Mouse (Mus musculus): ENCODE results near the gene Otop1. TPM values are rescaled to one million over a fixed set of nuclear protein-coding genes. Genes with fewer than 3 reads are reported as not detected.

Otop1 gene
- total and polyA plus RNA-seq, 2 experiments = not detected

DNA sequence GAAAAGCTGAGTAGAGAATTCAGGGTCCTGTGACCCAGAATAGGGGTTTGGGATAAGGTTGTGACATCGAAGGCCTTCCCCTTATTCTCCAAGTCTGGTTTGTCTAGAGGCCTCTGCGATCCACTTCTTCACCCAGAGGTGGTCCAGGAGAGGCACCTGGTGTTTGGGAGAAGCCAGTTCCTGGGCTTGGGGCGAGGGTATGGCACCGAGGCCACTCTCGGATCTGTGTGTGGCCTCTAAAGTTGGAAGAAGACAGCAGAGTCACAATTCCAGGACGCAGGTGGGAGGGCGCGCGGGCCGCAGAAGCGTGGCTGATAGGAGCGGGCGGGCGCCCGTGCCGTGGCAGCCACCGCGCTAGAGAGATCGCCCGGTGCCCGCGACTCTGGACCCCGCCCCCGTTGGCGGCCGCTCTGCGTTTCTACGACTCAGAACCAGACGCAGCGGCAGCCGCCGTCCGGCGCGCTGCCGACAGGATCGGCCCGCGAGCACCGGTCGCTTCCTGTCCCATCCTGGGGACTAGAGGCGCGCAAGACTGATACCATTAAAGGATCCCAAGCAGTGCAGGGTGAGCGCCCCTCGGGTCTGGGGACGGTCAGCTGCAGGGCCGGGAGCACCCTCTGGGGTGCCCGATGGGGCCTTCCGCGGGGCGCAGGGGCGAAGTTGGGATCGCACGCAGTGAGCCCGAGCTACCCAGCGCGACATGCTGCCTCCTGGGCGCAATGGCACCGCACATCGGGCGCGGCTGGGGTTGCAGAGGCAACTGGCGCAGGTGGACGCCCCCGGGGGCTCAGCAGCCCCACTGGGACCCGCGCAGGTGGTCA, 43.4 kb downstream of the Otop1 start, which contains the start of gene Drd5:
Gene Drd5 (plus strand): TSS at position 402 of the 821 bp plus-strand sequence.
- no peaks in the 10 kb centered on the region for H3K36me3 ChIP-seq (ENCODE audit: control insufficient read depth, insufficient read depth, low read length)
- H3K27me3 ChIP-seq (ENCODE audit: control insufficient read depth, insufficient read depth, low read length) = peaks cover 4% of the 10 kb centered on the region; the same call in 1 of the 2 replicates

DNA sequence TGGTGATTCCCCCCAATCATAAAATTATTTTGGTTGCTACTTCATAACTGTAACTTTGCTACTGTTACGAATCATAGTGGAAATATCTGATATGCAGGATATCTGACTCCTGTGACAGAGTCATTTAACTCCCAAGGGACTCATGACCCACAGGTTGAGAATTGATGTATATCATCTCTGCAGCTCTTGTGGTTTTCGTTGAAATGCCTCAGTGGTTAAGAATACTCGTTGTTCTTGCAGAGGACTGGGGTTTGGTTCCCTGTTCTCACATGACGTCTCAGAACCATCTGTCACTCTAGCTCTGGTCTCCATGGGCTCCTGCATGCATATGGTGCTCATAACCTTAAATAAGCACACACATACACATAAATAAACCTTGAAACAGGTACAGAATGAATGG, 57.6 kb downstream of the Otop1 start:
- Histone ChIP-seq H3K79me2 (ENCODE audit: control insufficient read depth, insufficient read depth, low read length) (no peaks in the 10 kb centered on the region), H3K27me3 (ENCODE audit: control insufficient read depth, insufficient read depth, low read length) (peaks cover 2% of the 10 kb centered on the region; the same call in 1 of the 2 replicates), H3K9ac (ENCODE audit: low read depth, low read length) (no peak overlapping the region), H3K27ac (replicated peaks; ENCODE audit: insufficient read depth, low read depth, low read length) (no peak overlapping the region), H3K4me3 (ENCODE audit: insufficient read depth, low read depth, low read length) (no peak overlapping the region), H3K4me1 (ENCODE audit: control insufficient read depth, insufficient read depth, low read length) (no peaks in the 10 kb centered on the region), H3K36me3 (ENCODE audit: control insufficient read depth, insufficient read depth, low read length) (no peaks in the 10 kb centered on the region)
- TF ChIP-seq POLR2A (IDR thresholded peaks at IDR 0.05; ENCODE audit: extremely low read depth, insufficient read depth, low read length) (no peak), CTCF (IDR thresholded peaks at IDR 0.05; ENCODE audit: low read depth, low read length) (no peak)
- WGBS = 67% methylated on average over 4 of the region's 4 CpGs
- no peak for DNase-seq (ENCODE audit: extremely low read depth, low read depth, low spot score)

More for the DNA sequence above, 43.4 kb downstream of the Otop1 start, which contains the start of gene Drd5:
- no peak for TF ChIP-seq CTCF (IDR thresholded peaks at IDR 0.05; ENCODE audit: low read depth, low read length)
- no peak for TF ChIP-seq POLR2A (IDR thresholded peaks at IDR 0.05; ENCODE audit: extremely low read depth, insufficient read depth, low read length)
- H3K4me3 ChIP-seq (ENCODE audit: insufficient read depth, low read depth, low read length) = no peak within 1 kb of the TSS
- no peak within 1 kb of the TSS for H3K9ac ChIP-seq (ENCODE audit: low read depth, low read length)
- 3% methylated on average over 67 of the region's 67 CpGs for WGBS
- H3K27ac ChIP-seq (replicated peaks; ENCODE audit: insufficient read depth, low read depth, low read length) = no peak within 1 kb of the TSS
- H3K4me1 ChIP-seq (ENCODE audit: control insufficient read depth, insufficient read depth, low read length) = no peaks in the 10 kb centered on the region
- H3K79me2 ChIP-seq (ENCODE audit: control insufficient read depth, insufficient read depth, low read length) = no peaks in the 10 kb centered on the region
- DNase-seq (ENCODE audit: extremely low read depth, low read depth, low spot score) = no peak

DNA sequence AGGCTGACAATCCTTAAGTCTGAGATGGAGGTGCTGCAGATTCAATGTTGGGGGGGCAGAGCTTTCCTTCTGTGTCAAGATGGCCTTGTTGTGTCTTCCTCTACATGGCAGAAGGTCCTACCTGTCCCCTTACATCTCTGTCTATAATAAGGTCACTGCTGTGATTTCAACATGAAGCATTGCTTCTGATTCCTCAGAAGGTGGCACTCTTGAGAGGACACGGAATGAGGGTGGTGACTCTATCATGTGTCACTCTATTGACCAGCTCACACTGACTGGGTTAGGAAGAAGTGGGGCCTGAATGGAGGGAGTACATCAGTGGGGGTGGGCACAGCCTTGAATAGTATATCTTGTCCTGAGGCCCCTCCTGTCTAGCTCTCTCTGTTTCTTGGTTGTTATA, 58.8 kb downstream of the Otop1 start:
- TF ChIP-seq CTCF (IDR thresholded peaks at IDR 0.05; ENCODE audit: low read depth, low read length) (no peak), POLR2A (IDR thresholded peaks at IDR 0.05; ENCODE audit: extremely low read depth, insufficient read depth, low read length) (no peak)
- Histone ChIP-seq H3K27me3 (ENCODE audit: control insufficient read depth, insufficient read depth, low read length) (peaks cover 2% of the 10 kb centered on the region; the same call in 1 of the 2 replicates), H3K9ac (ENCODE audit: low read depth, low read length) (no peak overlapping the region), H3K79me2 (ENCODE audit: control insufficient read depth, insufficient read depth, low read length) (no peaks in the 10 kb centered on the region), H3K4me3 (ENCODE audit: insufficient read depth, low read depth, low read length) (no peak overlapping the region), H3K4me1 (ENCODE audit: control insufficient read depth, insufficient read depth, low read length) (no peaks in the 10 kb centered on the region), H3K27ac (replicated peaks; ENCODE audit: insufficient read depth, low read depth, low read length) (no peak overlapping the region), H3K36me3 (ENCODE audit: control insufficient read depth, insufficient read depth, low read length) (no peaks in the 10 kb centered on the region)
- 35% methylated on average over 1 of the region's 1 CpGs for WGBS
- no peak for DNase-seq (ENCODE audit: extremely low read depth, low read depth, low spot score)

DNA sequence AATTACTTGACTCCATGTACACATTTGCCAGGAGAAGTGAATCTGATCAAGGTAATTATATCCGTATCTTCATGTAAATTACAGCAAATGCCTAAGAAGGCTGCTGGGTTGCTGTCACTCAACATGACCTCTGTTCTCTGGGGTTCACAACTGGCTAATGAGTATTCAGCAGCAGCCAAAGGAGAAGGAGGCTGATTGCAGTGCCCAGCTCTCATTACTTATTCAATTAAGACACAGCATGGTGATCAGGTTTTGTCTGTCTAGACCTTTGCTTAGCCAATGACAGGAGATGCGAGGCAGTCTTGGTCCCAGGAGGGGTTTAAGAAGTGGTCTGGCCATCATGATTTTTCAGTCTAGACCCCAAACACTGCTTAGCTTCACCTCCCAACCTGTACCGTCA, 67.3 kb downstream of the Otop1 start:
- WGBS = 71% methylated on average over 3 of the region's 3 CpGs
- no peak overlapping the region for H3K4me3 ChIP-seq (ENCODE audit: insufficient read depth, low read depth, low read length)
- no peak overlapping the region for H3K9ac ChIP-seq (ENCODE audit: low read depth, low read length)
- H3K4me1 ChIP-seq (ENCODE audit: control insufficient read depth, insufficient read depth, low read length) = no peaks in the 10 kb centered on the region
- H3K79me2 ChIP-seq (ENCODE audit: control insufficient read depth, insufficient read depth, low read length) = no peaks in the 10 kb centered on the region
- H3K36me3 ChIP-seq (ENCODE audit: control insufficient read depth, insufficient read depth, low read length) = no peaks in the 10 kb centered on the region
- H3K27me3 ChIP-seq (ENCODE audit: control insufficient read depth, insufficient read depth, low read length) = peaks cover 6% of the 10 kb centered on the region; the same call in 1 of the 2 replicates
- DNase-seq (ENCODE audit: extremely low read depth, low read depth, low spot score) = no peak
- H3K27ac ChIP-seq (replicated peaks; ENCODE audit: insufficient read depth, low read depth, low read length) = no peak overlapping the region
- TF ChIP-seq CTCF (IDR thresholded peaks at IDR 0.05; ENCODE audit: low read depth, low read length) (no peak), POLR2A (IDR thresholded peaks at IDR 0.05; ENCODE audit: extremely low read depth, insufficient read depth, low read length) (no peak)

DNA sequence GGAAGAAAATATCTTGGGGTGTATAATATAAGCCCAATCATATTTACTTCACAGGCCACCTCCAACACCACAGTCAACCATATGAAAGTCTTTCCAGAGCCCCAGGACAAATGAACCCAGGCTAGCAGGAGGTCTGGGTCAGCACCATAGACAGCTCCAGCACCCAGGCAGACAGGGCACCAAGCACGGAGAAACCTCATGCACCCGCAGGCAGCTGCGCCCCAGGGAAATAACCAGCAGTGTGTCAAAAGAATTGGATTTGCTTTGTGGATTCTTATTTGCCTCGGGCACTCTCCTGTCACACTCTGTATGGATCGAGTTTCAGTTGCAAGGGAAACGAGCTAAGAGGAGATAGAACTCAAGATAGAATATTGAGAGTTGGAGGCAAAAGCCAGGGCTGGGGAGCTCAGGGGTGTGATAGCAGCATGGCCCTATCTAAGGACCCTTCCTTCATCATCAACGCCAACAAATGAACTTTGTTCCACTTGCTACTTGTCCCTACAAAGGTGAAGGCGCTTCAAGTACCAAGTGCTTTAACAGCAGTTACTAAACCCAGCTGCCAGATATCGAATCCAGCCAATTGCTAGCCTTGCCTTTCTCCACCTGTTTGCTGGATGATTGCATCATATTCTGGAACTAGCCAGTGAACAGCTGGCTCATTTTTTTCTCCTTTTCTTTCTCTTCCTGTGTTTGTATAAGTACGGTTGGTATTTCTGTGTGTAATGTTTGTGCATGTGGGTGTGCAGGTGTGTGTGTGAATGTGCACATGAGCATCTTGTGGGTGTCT, 71.1 kb downstream of the Otop1 start:
- TF ChIP-seq CTCF (IDR thresholded peaks at IDR 0.05; ENCODE audit: low read depth, low read length) (no peak), POLR2A (IDR thresholded peaks at IDR 0.05; ENCODE audit: extremely low read depth, insufficient read depth, low read length) (no peak)
- no peak overlapping the region for H3K27ac ChIP-seq (replicated peaks; ENCODE audit: insufficient read depth, low read depth, low read length)
- 17% methylated on average over 10 of the region's 10 CpGs for WGBS
- H3K9ac ChIP-seq (ENCODE audit: low read depth, low read length) = no peak overlapping the region
- peak; percentile 57 for DNase-seq (ENCODE audit: extremely low read depth, low read depth, low spot score)
- no peaks in the 10 kb centered on the region for H3K79me2 ChIP-seq (ENCODE audit: control insufficient read depth, insufficient read depth, low read length)
- H3K4me3 ChIP-seq (ENCODE audit: insufficient read depth, low read depth, low read length) = no peak overlapping the region
- peaks cover 3% of the 10 kb centered on the region; the same call in 1 of the 2 replicates for H3K36me3 ChIP-seq (ENCODE audit: control insufficient read depth, insufficient read depth, low read length)
- H3K27me3 ChIP-seq (ENCODE audit: control insufficient read depth, insufficient read depth, low read length) = peaks cover 6% of the 10 kb centered on the region; the same call in 1 of the 2 replicates
- no peaks in the 10 kb centered on the region for H3K4me1 ChIP-seq (ENCODE audit: control insufficient read depth, insufficient read depth, low read length)

All from liver, adult 2 months (tissue).